Comparison of ENCODE assay signal across 11 mouse cellular contexts in genomic region chr11:108259391-108259790, GRCm38 (mm10).
A peak's percentile ranks its signal among the peaks of the same experiment; 100 is the strongest.
DNase-seq lines count a peak whose midpoint lies in the region; TF ChIP-seq lines count a peak whose summit lies in the region.
"Had no signal": no experiment of that assay in that cellular context is flagged by ENCODE, and none has a peak within 500 bp of the region (broad histone marks: within the 10 kb centered on the region; RNA-seq: fewer than 3 reads in every experiment).

No protein-coding gene starts in this region.

- peak overlapping the region; percentile 74 for H3K27ac ChIP-seq in layer of hippocampus, adult 2 months

- intact Hi-C loops in heart, postnatal 36 days (cut with DNase I), result loop anchor here (5.0 kb wide), 1 partner anchor 83 kb away; the partner anchor contains the start of genes Apoh and Prkca

- TF ChIP-seq CTCF in layer of hippocampus, adult 2 months (conservative IDR thresholded peaks at IDR 0.05), result no peak

- no peak for DNase-seq in layer of hippocampus, adult 2 months (ENCODE audit: low spot score in 2 of 2)
- no peak for DNase-seq in layer of hippocampus, postnatal 25 days (ENCODE audit: extremely low spot score in 1 of 2, low spot score in 1 of 2)
- DNase-seq in cerebellum, adult 11-12 months, result peak; percentile 17
- peak; percentile 85 for DNase-seq in gastrocnemius, adult 18-20 months (ENCODE audit: low spot score)
- peak; percentile 32 to 49 for DNase-seq in heart, postnatal 36 days
- DNase-seq in embryo, embryonic 10 days (ENCODE audit: low spot score), result no peak
- DNase-seq in urinary bladder, postnatal 4 days (ENCODE audit: low spot score in 2 of 2), result no peak
- no peak for DNase-seq in T-cell, adult 2 months (ENCODE audit: low spot score)
- DNase-seq: kidney, adult 18-20 months; liver had no signal

- H3K4me3 ChIP-seq in layer of hippocampus, adult 2 months, result peak overlapping the region; percentile 26; the same call in 1 of the 2 replicates
- H3K4me3 ChIP-seq: erythroblast, embryonic 14.5 days had no signal

Comparison
In these comparisons a context has a peak if more than half of its experiments do, and no peak if none do; other contexts are left out.
1. DNase-seq: peak in cerebellum, adult 11-12 months (single experiment), gastrocnemius, adult 18-20 months (single experiment) and heart, postnatal 36 days (2 of 2); none in layer of hippocampus, adult 2 months (0 of 2), layer of hippocampus, postnatal 25 days (0 of 2), embryo, embryonic 10 days (single experiment), urinary bladder, postnatal 4 days (0 of 2) and T-cell, adult 2 months (single experiment).